Mouse (Mus musculus) adrenal gland, postnatal 36 days (tissue): Measurements from ENCODE around the gene Chmp6. TPM values are rescaled to one million over a fixed set of nuclear protein-coding genes. Genes with fewer than 3 reads are reported as not detected.

ENCODE experiments used
- DNase-seq, 2 experiments: peaks; one replicate each; pipeline ENCODE4 v3.0.0; 2021; ENCODE audit warnings: mixed read lengths in 1 of 2
- total RNA-seq, 2 experiments: library from RNA; stranded (reverse); gene quantifications; 2 replicates each; pipeline ENCODE4 v1.2.3; 2021

Chmp6 gene
- total RNA-seq, 2 experiments from 2014 or later, result 31.9 to 37.6 TPM

GRCm38 (mm10) chr11:119907711-119908110, 5.5 kb upstream of the Chmp6 start:
- no peak for DNase-seq

GRCm38 (mm10) chr11:119909436-119909835, 3.8 kb upstream of the Chmp6 start:
- DNase-seq, result peak; percentile 75 to 83

- no peak for DNase-seq
Observed at GRCm38 (mm10) chr11:119912845-119913244, 396 bp upstream of the Chmp6 start.

GRCm38 (mm10) chr11:119913935-119914314, 684 bp downstream of the Chmp6 start:
- DNase-seq, result no peak

DNA sequence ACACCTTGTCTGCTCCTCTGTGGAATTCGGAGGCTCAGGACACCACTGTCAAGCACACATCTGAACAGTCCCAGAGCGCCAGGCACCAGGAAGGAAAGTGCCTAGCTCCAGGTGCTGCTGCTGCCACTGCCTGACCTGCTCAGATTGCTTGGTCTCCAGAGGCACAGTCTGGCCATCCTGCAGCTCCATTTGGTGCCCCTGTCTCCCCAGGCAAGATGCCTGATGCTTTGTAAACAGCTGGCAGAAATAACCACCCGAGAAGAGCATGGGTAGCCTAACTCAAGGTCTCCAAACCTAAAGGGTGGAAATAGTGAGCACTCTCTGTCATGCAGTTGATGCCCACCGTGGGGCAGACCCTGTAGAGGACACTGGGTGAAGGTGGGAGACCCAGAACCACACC, 1.1 kb downstream of the Chmp6 start:
- no peak for DNase-seq

GRCm38 (mm10) chr11:119915666-119916065, 2.4 kb downstream of the Chmp6 start:
- no peak for DNase-seq

- DNase-seq, result peak; percentile 63 to 76
Observed at GRCm38 (mm10) chr11:119916102-119916790, 3.0 kb downstream of the Chmp6 start.

GRCm38 (mm10) chr11:119916834-119917469, 3.7 kb downstream of the Chmp6 start:
- no peak for DNase-seq

GRCm38 (mm10) chr11:119918521-119918920, 5.3 kb downstream of the Chmp6 start:
- DNase-seq, result no peak

GRCm38 (mm10) chr11:119919432-119919831, 6.2 kb downstream of the Chmp6 start:
- DNase-seq, result no peak

- DNase-seq, result peak; percentile 71 to 79
Observed at GRCm38 (mm10) chr11:119919897-119920296, 6.7 kb downstream of the Chmp6 start.

- DNase-seq, result no peak
Observed at GRCm38 (mm10) chr11:119920668-119921067, 7.4 kb downstream of the Chmp6 start.

- peak in 1 of 2 experiments; percentile 29 for DNase-seq
Observed at GRCm38 (mm10) chr11:119925176-119925575, 11.9 kb downstream of the Chmp6 start.

DNA sequence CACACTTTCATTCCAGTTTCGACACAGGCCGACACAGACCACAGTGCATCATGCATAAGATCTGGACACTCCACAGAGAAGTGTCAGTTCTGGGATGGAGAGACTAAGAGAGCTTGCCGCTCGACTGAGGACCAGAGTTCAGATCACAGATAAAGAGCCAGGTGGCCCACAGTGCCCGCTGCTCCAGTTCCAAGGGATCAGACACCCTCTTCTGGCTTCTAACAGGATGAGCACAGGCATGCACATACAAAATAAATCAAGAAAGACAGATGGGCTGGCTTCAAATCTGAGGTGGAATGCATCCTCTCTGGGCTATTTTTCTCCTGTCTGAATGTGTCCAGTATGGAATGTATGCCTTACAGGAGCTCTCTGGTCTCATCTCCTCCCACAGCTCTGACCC, 13.5 kb downstream of the Chmp6 start:
- no peak for DNase-seq

GRCm38 (mm10) chr11:119928023-119928681, 14.9 kb downstream of the Chmp6 start:
- DNase-seq, result peak; percentile 47 to 65

DNA sequence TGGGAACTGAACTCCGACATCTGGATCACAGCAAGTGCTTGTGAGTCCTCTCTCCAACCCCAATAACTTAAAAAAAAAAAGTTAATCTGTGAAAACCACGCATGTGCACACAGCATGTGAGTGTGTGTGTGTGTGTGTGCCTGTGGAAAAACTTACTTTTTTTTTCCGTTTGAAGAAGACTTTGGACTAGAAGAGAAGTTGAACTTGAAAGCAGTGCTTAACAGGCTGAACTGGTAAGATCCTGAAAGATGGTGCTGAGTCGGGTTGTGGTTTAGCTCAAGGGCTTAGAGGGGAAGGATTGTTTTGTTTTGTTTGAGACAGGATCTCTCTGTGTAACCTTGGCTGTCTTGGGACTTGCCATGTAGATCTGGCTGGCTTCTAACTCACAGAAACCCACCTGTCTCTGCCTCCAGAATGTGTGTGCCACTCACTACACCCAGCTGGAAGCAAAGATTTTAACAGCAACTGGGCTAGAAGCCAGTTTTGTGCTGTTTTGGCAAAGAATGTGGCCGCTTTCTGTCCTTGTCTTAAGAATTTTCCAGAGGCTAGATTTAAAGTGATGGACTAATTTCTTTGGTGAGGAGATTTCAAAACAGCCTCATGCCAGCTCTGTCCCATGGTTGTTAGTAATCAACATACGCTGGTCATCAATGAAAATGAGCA, 16.5 kb downstream of the Chmp6 start:
- DNase-seq, result no peak

DNA sequence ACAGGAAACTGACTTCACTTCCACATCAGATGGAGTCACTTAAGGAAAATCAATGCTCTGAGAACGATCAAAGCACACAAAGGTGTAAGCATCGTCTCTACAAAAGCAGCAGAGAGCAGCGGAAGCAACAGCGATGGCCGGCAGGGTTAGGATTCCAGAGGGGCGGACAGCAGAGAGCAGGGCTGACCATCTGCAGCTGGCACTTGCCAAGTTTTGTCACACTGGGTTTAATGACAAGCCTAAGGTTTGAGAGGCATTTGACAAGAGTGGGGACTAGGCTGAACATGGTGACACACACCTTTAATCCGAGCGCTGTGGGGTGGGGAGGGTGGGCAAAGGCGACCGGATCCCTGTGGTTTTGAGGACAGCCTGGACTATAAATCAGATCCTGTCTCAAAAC, 18.6 kb downstream of the Chmp6 start:
- no peak for DNase-seq

DNA sequence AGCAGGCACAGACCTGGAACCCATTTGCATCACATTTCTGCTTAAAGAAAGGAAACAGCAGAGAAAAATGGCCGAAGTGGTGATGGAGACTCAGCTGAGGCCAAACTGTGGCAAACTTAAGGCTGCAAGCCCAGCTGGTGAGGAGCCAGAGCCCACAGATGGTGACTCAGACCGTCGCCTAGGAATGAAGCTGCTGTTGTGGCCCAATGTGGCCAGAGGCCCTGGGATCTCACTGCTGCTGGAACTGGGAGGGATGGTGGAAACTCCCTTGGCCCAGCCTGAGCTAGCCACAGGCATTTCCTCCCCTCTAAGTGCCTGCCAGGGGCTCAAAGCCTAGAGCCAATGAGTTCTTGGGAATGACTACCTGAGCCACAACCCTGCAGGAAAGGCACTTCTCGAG, 19.9 kb downstream of the Chmp6 start:
- peak; percentile 59 to 73 for DNase-seq

DNA sequence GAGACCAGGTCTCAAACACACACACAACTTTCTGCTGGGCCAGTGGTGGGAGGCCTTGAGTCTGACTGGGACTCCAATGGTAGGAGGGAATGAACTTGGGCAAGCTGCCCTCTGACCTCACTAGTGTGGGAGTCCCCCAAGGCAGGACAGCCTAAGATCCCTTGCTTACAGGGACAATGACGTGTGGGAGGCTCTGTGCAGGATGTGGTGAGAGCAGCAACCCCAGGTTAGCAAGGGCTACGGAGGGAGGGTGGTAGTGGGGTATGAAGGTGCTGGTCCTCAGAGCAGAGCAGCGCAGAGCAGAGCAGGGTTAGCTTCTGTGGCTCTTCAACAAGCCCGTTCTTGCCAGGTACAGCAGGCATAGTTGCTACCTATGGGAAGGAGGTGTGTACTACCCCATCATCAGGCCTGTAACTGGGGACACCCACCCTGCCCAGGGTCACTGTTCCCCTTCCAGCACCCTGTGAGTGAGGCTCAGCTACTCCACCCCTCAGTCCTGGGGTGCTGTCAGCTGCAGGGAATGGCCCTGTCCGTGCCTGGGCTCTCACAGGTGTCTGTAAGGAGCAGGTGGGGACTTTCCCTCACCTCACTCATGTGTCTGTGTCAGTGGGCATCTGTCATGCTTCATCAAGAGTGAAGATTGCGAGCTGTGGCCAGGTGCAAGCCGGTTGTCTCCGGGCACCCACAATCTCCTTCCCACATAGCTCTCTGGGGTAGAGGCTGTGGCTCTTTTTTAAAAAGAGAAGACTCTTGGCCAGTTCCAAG, 20.8 kb downstream of the Chmp6 start:
- no peak for DNase-seq

DNA sequence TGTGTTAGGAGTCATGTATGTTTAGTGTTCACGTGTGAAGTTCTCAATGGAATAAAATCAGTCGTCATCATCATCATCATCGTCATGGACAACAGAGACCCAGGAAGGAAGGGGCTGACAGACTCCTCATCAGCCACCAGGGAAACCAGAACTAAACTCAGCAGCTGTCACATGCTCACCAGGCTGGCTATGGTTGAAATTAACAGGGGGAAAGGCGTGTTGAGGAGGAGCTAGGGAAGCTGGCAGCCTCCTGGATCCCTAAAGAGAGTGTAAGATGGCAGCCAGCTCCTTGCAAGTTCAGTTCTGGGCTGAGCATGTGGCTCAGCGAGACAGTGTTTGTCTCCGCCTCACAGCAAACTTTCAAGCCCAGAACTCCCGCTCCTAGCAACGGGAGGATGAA, 21.5 kb downstream of the Chmp6 start:
- no peak for DNase-seq

DNA sequence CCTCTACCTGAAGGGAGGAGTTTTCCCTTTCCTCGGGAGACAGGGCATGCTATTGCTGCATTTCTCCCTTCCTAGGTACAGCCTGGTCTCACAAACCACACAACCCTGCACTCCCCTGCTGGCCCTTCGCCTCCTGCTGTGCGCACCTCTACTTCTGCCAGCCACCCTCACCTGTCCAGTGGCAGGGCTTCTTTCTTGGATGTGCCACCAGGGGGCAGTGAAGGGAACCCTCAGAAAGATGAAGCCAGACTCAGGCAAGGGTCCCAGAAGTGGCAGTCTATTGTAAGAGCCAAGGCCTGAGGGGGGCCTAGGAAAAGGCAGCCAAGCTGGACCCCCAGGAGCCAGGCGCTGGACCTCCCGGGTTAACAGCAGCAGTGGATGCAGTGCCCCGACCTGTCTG, 22.2 kb downstream of the Chmp6 start:
- peak; percentile 72 to 81 for DNase-seq

GRCm38 (mm10) chr11:119936456-119936855, 23.2 kb downstream of the Chmp6 start:
- no peak for DNase-seq
